Mouse (Mus musculus): ENCODE measurements around the gene Duxf3. TPM values are rescaled to one million over a fixed set of nuclear protein-coding genes. Genes with fewer than 3 reads are reported as not detected.
"Not testable (repeated sequence)": the region's sequence is repeated elsewhere in the genome, so short reads cannot be mapped to it uniquely, and the experiment has no call there.

Gene Duxf3
- polyA plus RNA-seq, 1 experiment from 2014 or later: not detected

GRCm38 (mm10) chr10:58234985-58235384 lies 2.5 kb upstream of the Duxf3 start:
- H3K4me2 ChIP-seq (ENCODE audit: low read depth, low read length); H3K27ac ChIP-seq (ENCODE audit: low read length); H3K9ac ChIP-seq (ENCODE audit: low read length); H3K4me1 ChIP-seq (ENCODE audit: control insufficient read depth, insufficient read depth, low read length); H3K4me3 ChIP-seq (replicated peaks; ENCODE audit: low read length); H3K27me3 ChIP-seq (ENCODE audit: control insufficient read depth, insufficient read depth, low read length); ATAC-seq (ENCODE audit: insufficient read depth, low FRiP score); H3K36me3 ChIP-seq (ENCODE audit: control insufficient read depth, insufficient read depth, low read length): not testable (repeated sequence)
- H3K9me3 ChIP-seq (replicated peaks; ENCODE audit: control insufficient read depth, low read length): peaks cover 13% of the 10 kb centered on the region
- 80% methylated on average over 4 of the region's 4 CpGs for WGBS

DNA sequence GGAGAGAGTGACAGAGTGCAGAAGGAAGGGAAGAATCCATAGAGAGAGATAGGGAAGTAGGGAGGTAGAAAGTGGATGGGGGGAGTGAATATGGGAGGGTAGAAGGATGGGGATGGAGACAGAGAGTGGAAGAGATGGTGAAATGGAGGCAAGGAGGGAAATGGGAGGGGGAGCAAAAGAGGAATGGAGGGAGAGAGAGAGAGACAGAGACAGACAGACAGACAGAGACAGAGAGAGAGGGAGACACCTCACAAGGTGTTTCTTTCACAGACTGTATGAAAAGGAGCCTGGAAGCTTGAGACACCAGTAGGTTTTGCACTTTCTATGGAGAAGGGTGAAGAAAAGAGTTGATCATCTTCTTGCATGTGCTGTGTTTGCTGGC lies 1.3 kb upstream of the Duxf3 start:
- not testable (repeated sequence) for H3K4me3 ChIP-seq (replicated peaks; ENCODE audit: low read length); H3K27me3 ChIP-seq (ENCODE audit: control insufficient read depth, insufficient read depth, low read length); ATAC-seq (ENCODE audit: insufficient read depth, low FRiP score); H3K4me2 ChIP-seq (ENCODE audit: low read depth, low read length); H3K27ac ChIP-seq (ENCODE audit: low read length); H3K4me1 ChIP-seq (ENCODE audit: control insufficient read depth, insufficient read depth, low read length); H3K36me3 ChIP-seq (ENCODE audit: control insufficient read depth, insufficient read depth, low read length); H3K9ac ChIP-seq (ENCODE audit: low read length)
- peaks cover 13% of the 10 kb centered on the region for H3K9me3 ChIP-seq (replicated peaks; ENCODE audit: control insufficient read depth, low read length)

GRCm38 (mm10) chr10:58233054-58233739 lies 722 bp upstream of the Duxf3 start:
- H3K27me3 ChIP-seq (ENCODE audit: control insufficient read depth, insufficient read depth, low read length); H3K4me2 ChIP-seq (ENCODE audit: low read depth, low read length); H3K9ac ChIP-seq (ENCODE audit: low read length); H3K27ac ChIP-seq (ENCODE audit: low read length); H3K4me1 ChIP-seq (ENCODE audit: control insufficient read depth, insufficient read depth, low read length); H3K36me3 ChIP-seq (ENCODE audit: control insufficient read depth, insufficient read depth, low read length); H3K4me3 ChIP-seq (replicated peaks; ENCODE audit: low read length): not testable (repeated sequence)
- peak; percentile 28 for ATAC-seq (ENCODE audit: insufficient read depth, low FRiP score)
- H3K9me3 ChIP-seq (replicated peaks; ENCODE audit: control insufficient read depth, low read length): peaks cover 13% of the 10 kb centered on the region
- 73% methylated on average over 9 of the region's 10 CpGs for WGBS

GRCm38 (mm10) chr10:58231779-58232640 lies 465 bp downstream of the Duxf3 start:
- H3K27ac ChIP-seq (ENCODE audit: low read length); H3K4me2 ChIP-seq (ENCODE audit: low read depth, low read length); H3K4me1 ChIP-seq (ENCODE audit: control insufficient read depth, insufficient read depth, low read length); H3K27me3 ChIP-seq (ENCODE audit: control insufficient read depth, insufficient read depth, low read length); H3K4me3 ChIP-seq (replicated peaks; ENCODE audit: low read length); H3K9ac ChIP-seq (ENCODE audit: low read length); H3K36me3 ChIP-seq (ENCODE audit: control insufficient read depth, insufficient read depth, low read length): not testable (repeated sequence)
- 86% methylated on average over 31 of the region's 35 CpGs for WGBS
- peak; percentile 82 for ATAC-seq (ENCODE audit: insufficient read depth, low FRiP score)
- H3K9me3 ChIP-seq (replicated peaks; ENCODE audit: control insufficient read depth, low read length): peaks cover 13% of the 10 kb centered on the region

GRCm38 (mm10) chr10:58231088-58231487 lies 1.4 kb downstream of the Duxf3 start:
- H3K4me1 ChIP-seq (ENCODE audit: control insufficient read depth, insufficient read depth, low read length); H3K9ac ChIP-seq (ENCODE audit: low read length); H3K36me3 ChIP-seq (ENCODE audit: control insufficient read depth, insufficient read depth, low read length); H3K4me2 ChIP-seq (ENCODE audit: low read depth, low read length); H3K9me3 ChIP-seq (replicated peaks; ENCODE audit: control insufficient read depth, low read length); H3K27me3 ChIP-seq (ENCODE audit: control insufficient read depth, insufficient read depth, low read length); H3K4me3 ChIP-seq (replicated peaks; ENCODE audit: low read length); H3K27ac ChIP-seq (ENCODE audit: low read length): not testable (repeated sequence)
- ATAC-seq (ENCODE audit: insufficient read depth, low FRiP score): peak; percentile 54
- WGBS: 80% methylated on average over 5 of the region's 7 CpGs

- H3K9ac ChIP-seq (ENCODE audit: low read length); H3K4me1 ChIP-seq (ENCODE audit: control insufficient read depth, insufficient read depth, low read length); H3K9me3 ChIP-seq (replicated peaks; ENCODE audit: control insufficient read depth, low read length); H3K27ac ChIP-seq (ENCODE audit: low read length); H3K4me2 ChIP-seq (ENCODE audit: low read depth, low read length); H3K4me3 ChIP-seq (replicated peaks; ENCODE audit: low read length); H3K27me3 ChIP-seq (ENCODE audit: control insufficient read depth, insufficient read depth, low read length); H3K36me3 ChIP-seq (ENCODE audit: control insufficient read depth, insufficient read depth, low read length); ATAC-seq (ENCODE audit: insufficient read depth, low FRiP score): not testable (repeated sequence)
- 51% methylated on average over 3 of the region's 3 CpGs for WGBS
Observed at GRCm38 (mm10) chr10:58230021-58230420, 2.5 kb downstream of the Duxf3 start.

DNA sequence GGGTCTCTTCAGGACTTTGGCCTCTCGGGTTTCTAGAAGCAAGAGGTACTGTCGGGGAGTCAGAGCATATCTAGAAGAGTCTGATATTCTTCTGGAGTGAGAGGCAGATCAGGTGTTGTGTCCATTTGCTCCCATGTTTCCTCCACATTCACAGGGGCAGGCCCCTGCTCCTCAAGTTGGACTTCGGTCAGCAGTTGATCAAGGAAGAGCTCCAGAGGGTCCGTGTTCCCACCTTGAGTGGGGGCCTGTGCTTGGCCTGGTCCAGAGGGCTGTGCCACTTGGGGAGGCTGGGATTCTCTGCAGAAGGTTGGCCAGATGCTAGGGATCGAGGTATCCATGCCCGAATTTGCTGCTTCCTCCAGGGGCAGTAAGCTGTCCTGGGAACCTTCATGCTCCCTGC lies 4.7 kb downstream of the Duxf3 start:
- not testable (repeated sequence) for H3K9me3 ChIP-seq (replicated peaks; ENCODE audit: control insufficient read depth, low read length); H3K4me3 ChIP-seq (replicated peaks; ENCODE audit: low read length); H3K9ac ChIP-seq (ENCODE audit: low read length); H3K36me3 ChIP-seq (ENCODE audit: control insufficient read depth, insufficient read depth, low read length); H3K4me2 ChIP-seq (ENCODE audit: low read depth, low read length); ATAC-seq (ENCODE audit: insufficient read depth, low FRiP score); H3K4me1 ChIP-seq (ENCODE audit: control insufficient read depth, insufficient read depth, low read length); H3K27me3 ChIP-seq (ENCODE audit: control insufficient read depth, insufficient read depth, low read length); H3K27ac ChIP-seq (ENCODE audit: low read length)
- 76% methylated on average over 2 of the region's 6 CpGs for WGBS

GRCm38 (mm10) chr10:58226357-58226756 lies 6.1 kb downstream of the Duxf3 start:
- 82% methylated on average over 4 of the region's 4 CpGs for WGBS
- not testable (repeated sequence) for H3K4me1 ChIP-seq (ENCODE audit: control insufficient read depth, insufficient read depth, low read length); H3K4me2 ChIP-seq (ENCODE audit: low read depth, low read length); H3K9ac ChIP-seq (ENCODE audit: low read length); H3K27ac ChIP-seq (ENCODE audit: low read length); H3K9me3 ChIP-seq (replicated peaks; ENCODE audit: control insufficient read depth, low read length); H3K27me3 ChIP-seq (ENCODE audit: control insufficient read depth, insufficient read depth, low read length); H3K36me3 ChIP-seq (ENCODE audit: control insufficient read depth, insufficient read depth, low read length); ATAC-seq (ENCODE audit: insufficient read depth, low FRiP score); H3K4me3 ChIP-seq (replicated peaks; ENCODE audit: low read length)

DNA sequence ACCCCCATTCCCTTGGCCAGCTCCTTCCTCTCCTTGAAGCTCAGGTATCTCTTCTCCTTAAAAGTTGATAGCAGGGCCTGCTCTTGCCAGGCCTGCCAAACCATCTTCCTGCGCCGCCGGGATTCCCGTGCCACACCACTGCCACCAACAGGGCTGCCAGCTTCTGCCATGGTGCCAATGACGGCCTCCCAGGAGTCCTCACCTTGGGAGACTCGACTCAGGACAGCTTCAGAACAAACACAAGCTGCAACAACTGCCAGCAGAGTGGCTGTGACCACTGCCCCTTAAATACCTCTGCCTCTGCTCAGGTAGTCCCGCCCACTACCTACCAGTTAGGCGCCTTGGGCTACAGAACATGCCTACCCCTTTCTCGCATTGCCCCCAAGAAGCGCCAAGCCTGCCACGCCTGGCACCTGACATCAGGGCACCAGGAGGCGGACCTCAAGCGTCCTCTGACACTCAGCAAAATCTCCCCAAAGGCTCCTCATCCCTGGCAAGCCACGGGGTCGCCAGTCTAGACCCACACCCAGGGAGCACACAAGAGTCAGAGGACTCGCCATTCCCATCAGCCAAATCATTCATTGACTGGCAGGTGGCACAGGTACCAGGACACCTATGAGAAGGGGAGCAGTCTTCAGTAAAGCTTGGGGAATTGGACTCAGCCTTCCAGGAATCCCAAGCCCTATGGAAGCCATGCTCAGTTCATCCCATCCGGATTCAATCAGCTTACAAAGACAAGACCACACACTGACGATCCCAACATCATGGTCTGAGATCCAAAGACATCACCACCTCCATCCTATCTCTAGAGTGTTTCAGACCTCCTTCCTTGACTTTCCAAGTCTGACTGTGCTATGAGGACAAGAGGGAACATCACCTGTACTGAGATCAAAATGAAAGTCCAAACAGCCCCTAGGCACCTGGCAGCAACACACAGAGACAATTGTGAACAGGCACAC lies 7.4 kb downstream of the Duxf3 start, which contains the start of gene AW822073:
Gene AW822073 (minus strand): TSS at position 104 of the 959 bp plus-strand sequence.
- not testable (repeated sequence) for H3K4me2 ChIP-seq (ENCODE audit: low read depth, low read length); H3K27ac ChIP-seq (ENCODE audit: low read length); H3K4me1 ChIP-seq (ENCODE audit: control insufficient read depth, insufficient read depth, low read length); H3K36me3 ChIP-seq (ENCODE audit: control insufficient read depth, insufficient read depth, low read length); H3K9ac ChIP-seq (ENCODE audit: low read length); H3K9me3 ChIP-seq (replicated peaks; ENCODE audit: control insufficient read depth, low read length); H3K27me3 ChIP-seq (ENCODE audit: control insufficient read depth, insufficient read depth, low read length); ATAC-seq (ENCODE audit: insufficient read depth, low FRiP score); H3K4me3 ChIP-seq (replicated peaks; ENCODE audit: low read length)
- 82% methylated on average over 16 of the region's 18 CpGs for WGBS
